Mouse (Mus musculus) 3134 (cell line): ENCODE data around the gene Dstyk.

Source experiments
- DNase-seq: peaks from one replicate; pipeline ENCODE4 v3.0.0-alpha.2; 2011; ENCODE audit warnings: low spot score; ENCODE audit not compliant: insufficient read length; ENCODE audit errors: extremely low read depth

Dstyk gene

DNA sequence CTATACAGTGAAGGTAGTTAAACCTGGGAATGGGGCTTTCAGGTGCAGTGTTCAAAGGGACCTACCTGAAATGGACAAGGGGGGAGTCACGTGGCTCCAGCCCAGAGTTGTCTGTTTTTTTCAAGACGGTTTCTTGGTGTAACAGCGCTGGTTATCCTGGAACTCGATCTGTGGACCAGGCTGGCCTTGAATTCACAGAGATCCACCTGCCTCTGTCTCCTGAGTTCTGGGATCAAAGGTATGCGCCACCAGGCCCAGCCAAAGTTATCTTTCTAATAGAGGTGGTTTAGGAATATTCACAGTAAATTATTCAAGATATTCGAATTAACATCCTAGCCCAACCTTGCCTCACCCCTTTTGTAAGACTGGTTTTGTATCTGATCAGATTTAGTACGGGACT is 89.3 kb downstream of the Dstyk start:
- no peak for DNase-seq

DNA sequence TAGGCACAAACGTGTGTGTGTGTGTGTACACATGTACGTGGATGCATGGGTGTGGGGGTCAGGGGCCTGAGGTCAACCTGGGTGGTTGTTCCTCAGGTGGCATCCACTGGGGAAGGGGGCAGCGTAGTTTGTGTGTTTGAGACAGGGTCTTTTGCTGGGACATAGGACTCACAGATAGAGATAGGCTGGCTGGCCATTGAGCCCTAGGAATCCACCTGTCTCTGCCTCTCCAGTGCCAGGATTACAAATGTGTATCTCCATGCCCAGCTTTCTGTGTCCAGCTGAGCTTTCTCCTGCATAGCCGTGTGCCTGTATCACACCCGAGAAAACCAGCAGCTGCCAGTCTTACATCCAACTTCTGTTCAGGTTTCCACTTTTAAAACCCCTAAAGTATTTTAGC is 92.4 kb downstream of the Dstyk start:
- DNase-seq = no peak

DNA sequence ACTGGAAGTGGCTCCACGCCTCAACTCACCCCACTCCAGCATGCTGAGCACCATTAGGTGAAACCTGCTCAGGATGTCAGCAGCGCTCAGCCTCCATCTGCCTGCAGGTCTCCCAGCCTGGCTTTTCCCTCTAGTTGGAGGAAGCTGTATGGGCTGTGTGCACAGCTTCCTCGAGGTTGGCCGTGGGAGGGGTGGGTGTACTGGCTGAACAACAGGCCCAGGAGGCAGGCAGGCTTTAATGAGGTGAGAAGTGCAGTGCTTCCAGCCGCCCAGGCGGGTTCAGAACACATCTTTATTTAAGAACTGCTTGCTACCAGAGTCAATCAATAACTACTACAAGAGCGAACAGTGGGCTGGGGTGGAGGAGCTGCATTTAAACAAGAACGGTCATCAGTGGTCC is 94.2 kb downstream of the Dstyk start:
- no peak for DNase-seq

DNA sequence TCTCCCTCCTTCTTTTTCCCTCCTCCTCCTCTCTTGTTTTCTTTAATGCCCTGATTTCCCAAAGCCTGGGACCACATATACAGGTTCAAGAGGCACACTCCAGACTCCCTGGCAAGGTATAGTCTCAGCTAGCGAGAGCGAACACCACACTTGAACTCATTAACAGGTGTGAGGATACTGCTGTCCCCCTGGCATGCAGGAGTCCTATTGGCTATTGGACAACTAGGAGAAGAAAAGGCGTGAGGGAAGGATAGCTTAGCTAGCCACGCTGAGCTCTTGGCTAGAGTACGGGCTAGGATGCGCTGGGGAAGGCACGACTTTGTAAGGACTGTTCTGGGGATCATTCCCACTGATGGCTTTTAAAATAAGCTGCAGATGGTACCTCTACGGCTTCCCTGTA is 94.8 kb downstream of the Dstyk start:
- no peak for DNase-seq

DNA sequence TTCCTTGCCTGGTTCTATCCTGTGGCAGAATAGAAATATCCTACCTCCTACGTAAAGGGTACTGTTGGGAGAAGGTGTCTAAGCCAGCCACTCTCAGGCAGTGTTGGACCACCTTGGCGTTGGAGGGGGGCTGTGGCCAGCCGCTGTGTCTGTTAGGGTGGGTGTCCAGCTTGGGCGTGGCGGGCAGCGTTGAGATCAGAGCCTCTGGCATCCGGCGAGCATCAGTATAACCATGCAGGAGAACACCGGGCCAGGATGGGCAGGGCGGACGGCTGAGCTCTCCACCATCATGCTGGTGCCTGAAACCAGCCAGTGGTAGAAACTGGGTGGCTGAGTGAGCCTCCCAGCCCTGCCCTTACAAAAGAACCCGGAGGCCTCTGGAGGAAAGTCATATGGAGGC is 98.0 kb downstream of the Dstyk start:
- no peak for DNase-seq
